Mouse (Mus musculus) kidney, postnatal 4 days (tissue): ENCODE results near the gene Fyco1.

Source experiments
- DNase-seq, 2 experiments: peaks; one replicate each; pipeline ENCODE4 v3.0.0; 2021; ENCODE audit warnings: mixed read lengths in 2 of 2

Fyco1 gene

GRCm38 (mm10) chr9:123851713-123852448 lies at the start of gene Fyco1:
Gene Fyco1, minus strand, starts transcription at chr9:123851899.
- DNase-seq, result peak; percentile 93

GRCm38 (mm10) chr9:123872049-123872448 lies 20.4 kb upstream of the Fyco1 start:
- no peak for DNase-seq

- no peak for DNase-seq
Measured at GRCm38 (mm10) chr9:123869167-123869784, 17.6 kb upstream of the Fyco1 start.

- no peak for DNase-seq
Measured at GRCm38 (mm10) chr9:123863641-123864040, 11.9 kb upstream of the Fyco1 start.

GRCm38 (mm10) chr9:123862895-123863616 lies 11.4 kb upstream of the Fyco1 start:
- no peak for DNase-seq

GRCm38 (mm10) chr9:123861929-123862328 lies 10.2 kb upstream of the Fyco1 start, which contains the start of gene Xcr1:
Gene Xcr1, minus strand, starts transcription at chr9:123862029.
- DNase-seq, result no peak

GRCm38 (mm10) chr9:123856836-123857235 lies 5.1 kb upstream of the Fyco1 start:
- no peak for DNase-seq

GRCm38 (mm10) chr9:123852449-123853390 lies 1.0 kb upstream of the Fyco1 start:
- peak in 1 of 2 experiments; percentile 5 for DNase-seq

GRCm38 (mm10) chr9:123851062-123851712 lies 512 bp downstream of the Fyco1 start:
- peak; percentile 65 to 74 for DNase-seq

- DNase-seq, result no peak
Measured at GRCm38 (mm10) chr9:123850705-123851061, 1.0 kb downstream of the Fyco1 start.

- peak in 1 of 2 experiments; percentile 6 for DNase-seq
Measured at GRCm38 (mm10) chr9:123849976-123850695, 1.6 kb downstream of the Fyco1 start.

GRCm38 (mm10) chr9:123846490-123846889 lies 5.2 kb downstream of the Fyco1 start:
- DNase-seq, result no peak

- no peak for DNase-seq
Measured at GRCm38 (mm10) chr9:123845120-123845519, 6.6 kb downstream of the Fyco1 start.

GRCm38 (mm10) chr9:123844468-123844867 lies 7.2 kb downstream of the Fyco1 start:
- no peak for DNase-seq

- no peak for DNase-seq
Measured at GRCm38 (mm10) chr9:123840243-123840642, 11.5 kb downstream of the Fyco1 start.

GRCm38 (mm10) chr9:123835851-123836250 lies 15.8 kb downstream of the Fyco1 start:
- DNase-seq, result no peak

GRCm38 (mm10) chr9:123828916-123829315 lies 22.8 kb downstream of the Fyco1 start:
- no peak for DNase-seq

- DNase-seq, result no peak
Measured at GRCm38 (mm10) chr9:123826631-123827030, 25.1 kb downstream of the Fyco1 start.

GRCm38 (mm10) chr9:123818601-123819000 lies 33.1 kb downstream of the Fyco1 start:
- DNase-seq, result no peak

GRCm38 (mm10) chr9:123815996-123816395 lies 35.7 kb downstream of the Fyco1 start:
- DNase-seq, result no peak

- DNase-seq, result no peak
Measured at GRCm38 (mm10) chr9:123815444-123815843, 36.3 kb downstream of the Fyco1 start.
